Mouse (Mus musculus) heart, embryonic 12.5 days (tissue): ENCODE measurements around the gene Ptdss2. TPM values are rescaled to one million over a fixed set of nuclear protein-coding genes. Genes with fewer than 3 reads are reported as not detected.

Source experiments
- ATAC-seq: fragments of 200-750 bp; cut with Nextera tagmentation; 2 replicates; pipeline ENCODE4 v1.8.0; 2017; ENCODE audit warnings: moderate TSS enrichment, moderate library complexity; ENCODE audit not compliant: insufficient number of reproducible peaks, low FRiP score
- H3K27ac ChIP-seq: fragments of 300-500 bp; sonication (generic); 2 replicates; pipeline ENCODE4 v1.5.1; 2016; ENCODE audit warnings: mild to moderate bottlenecking, moderate library complexity; ENCODE audit not compliant: poor library complexity, severe bottlenecking
- H3K27me3 ChIP-seq: fragments of 300-500 bp; sonication (generic); replicated peaks from 2 replicates; pipeline ENCODE4 v1.6.1; 2016; ENCODE audit warnings: mild to moderate bottlenecking, moderate library complexity
- H3K36me3 ChIP-seq: fragments of 300-500 bp; sonication (generic); 2 replicates; pipeline ENCODE4 v1.6.1; 2016; ENCODE audit warnings: mild to moderate bottlenecking, moderate library complexity
- H3K4me1 ChIP-seq: fragments of 300-500 bp; sonication (generic); replicated peaks from 2 replicates; pipeline ENCODE4 v1.6.1; 2016; ENCODE audit warnings: mild to moderate bottlenecking
- H3K4me2 ChIP-seq: fragments of 300-500 bp; sonication (generic); 2 replicates; pipeline ENCODE4 v1.6.1; 2016; ENCODE audit warnings: mild to moderate bottlenecking, moderate library complexity
- H3K4me3 ChIP-seq: fragments of 300-500 bp; sonication (generic); 2 replicates; pipeline ENCODE4 v1.5.1; 2016; ENCODE audit warnings: mild to moderate bottlenecking
- H3K9ac ChIP-seq: fragments of 300-500 bp; sonication (generic); 2 replicates; pipeline ENCODE4 v1.6.1; 2016; ENCODE audit warnings: mild to moderate bottlenecking, moderate library complexity
- H3K9me3 ChIP-seq: fragments of 300-500 bp; sonication (generic); replicated peaks from 2 replicates; pipeline ENCODE4 v1.6.1; 2016; ENCODE audit warnings: mild to moderate bottlenecking, moderate library complexity
- WGBS: fragments of 180-500 bp; shearing (Covaris S2); methylation state at CpG from one replicate; pipeline ENCODE4 v1.1.7; 2016; 5-methylcytosine and 5-hydroxymethylcytosine counted together
- polyA plus RNA-seq: library from polyadenylated mRNA; unstranded; fragments of >200 nt; fragmentation: Nextera tagmentation; extraction: Ambion mirVana; gene quantifications from 2 replicates; pipeline ENCODE4 v1.2.1, GENCODE M21; 2016

The Ptdss2 gene
- 58.0 and 65.9 TPM in 2 replicates for polyA plus RNA-seq

DNA sequence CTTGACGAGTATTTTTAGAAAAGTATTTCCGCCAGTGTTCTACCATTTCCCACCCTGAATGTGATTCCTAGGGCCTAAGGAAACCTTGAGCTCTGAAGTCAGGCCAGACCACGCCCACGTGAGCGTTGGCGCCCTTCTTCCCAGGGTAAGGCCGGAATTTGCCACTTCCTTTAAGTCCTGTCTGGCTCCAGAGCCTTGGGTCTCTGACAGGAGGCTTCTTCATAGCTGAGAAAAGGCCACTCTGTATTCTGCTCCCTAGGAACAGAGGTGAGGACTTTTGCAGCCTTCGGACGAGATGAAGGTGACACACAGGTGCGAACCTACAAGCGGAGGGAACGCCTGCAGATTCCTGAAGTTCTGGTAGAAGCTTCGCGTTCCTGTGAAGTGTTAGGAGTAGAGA lies at the start of gene Ptdss2:
Gene Ptdss2, plus strand, starts transcription at position 138 of the 400 bp plus-strand sequence.
- no peak for ATAC-seq
- no peaks in the 10 kb centered on the region for H3K9me3 ChIP-seq
- 34% methylated on average over 14 of the region's 14 CpGs for WGBS
- H3K4me2 ChIP-seq, result peak within 1 kb of the TSS; percentile 90
- H3K36me3 ChIP-seq, result no peaks in the 10 kb centered on the region
- H3K4me1 ChIP-seq, result peaks cover 10% of the 10 kb centered on the region
- H3K4me3 ChIP-seq, result peak within 1 kb of the TSS; percentile 58
- H3K9ac ChIP-seq, result peak within 1 kb of the TSS; percentile 80
- H3K27me3 ChIP-seq, result peaks cover 10% of the 10 kb centered on the region
- H3K27ac ChIP-seq, result peak within 1 kb of the TSS; percentile 80

DNA sequence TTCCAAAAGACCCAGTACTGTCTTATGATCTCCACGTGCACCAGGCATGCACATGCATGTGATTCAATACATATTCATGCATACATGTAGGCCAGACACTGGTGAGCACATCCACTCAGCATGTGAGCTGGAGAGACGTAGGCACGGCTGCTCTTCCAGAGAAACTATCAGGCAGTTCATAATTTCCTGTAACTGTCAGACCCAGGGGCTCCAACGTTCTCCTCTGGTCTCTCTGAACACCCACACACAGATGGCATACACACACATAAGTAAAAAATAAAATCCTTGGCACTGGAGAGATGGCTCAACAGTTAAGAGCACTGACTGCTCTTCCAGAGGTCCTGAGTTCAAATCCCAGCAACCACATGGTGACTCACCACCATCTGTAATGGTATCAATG lies 48.4 kb upstream of the Ptdss2 start:
- Histone ChIP-seq H3K4me3 (no peak overlapping the region), H3K27me3 (peaks cover 86% of the 10 kb centered on the region), H3K4me2 (no peak overlapping the region), H3K9me3 (no peaks in the 10 kb centered on the region), H3K9ac (no peak overlapping the region), H3K36me3 (no peaks in the 10 kb centered on the region), H3K27ac (no peak overlapping the region), H3K4me1 (peaks cover 13% of the 10 kb centered on the region)
- ATAC-seq, result no peak
- WGBS, result 75% methylated on average over 4 of the region's 4 CpGs

DNA sequence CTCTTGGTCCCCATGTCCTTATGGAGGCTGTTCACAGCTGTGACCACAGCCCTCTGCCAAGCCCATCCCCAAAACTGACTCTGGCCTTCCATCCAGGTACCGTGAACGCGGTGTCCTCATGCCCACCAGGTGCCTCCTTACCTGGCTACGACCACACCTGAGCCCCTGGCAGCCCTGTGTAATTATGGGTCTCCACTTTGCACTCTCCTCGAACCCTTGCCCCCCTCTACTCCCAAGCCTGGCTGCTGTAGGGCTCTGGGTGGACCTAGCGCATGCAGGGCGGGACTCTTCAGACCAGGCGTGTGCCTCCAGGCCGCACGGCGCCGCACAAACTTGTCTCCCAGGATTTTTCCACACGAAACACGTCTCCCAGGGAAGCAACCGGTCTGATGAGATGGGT lies 44.3 kb upstream of the Ptdss2 start, which contains the start of gene Pkp3:
Gene Pkp3, plus strand, starts transcription at position 378 of the 400 bp plus-strand sequence.
- Histone ChIP-seq H3K4me2 (no peak within 1 kb of the TSS), H3K4me3 (no peak within 1 kb of the TSS), H3K9me3 (0 out of 2 replicates have a peak, but pooled peaks cover under 1% of the 10 kb centered on the region), H3K4me1 (no peaks in the 10 kb centered on the region), H3K27me3 (peaks cover 87% of the 10 kb centered on the region), H3K36me3 (no peaks in the 10 kb centered on the region), H3K27ac (no peak within 1 kb of the TSS), H3K9ac (no peak within 1 kb of the TSS)
- ATAC-seq, result no peak
- WGBS, result 82% methylated on average over 15 of the region's 15 CpGs

DNA sequence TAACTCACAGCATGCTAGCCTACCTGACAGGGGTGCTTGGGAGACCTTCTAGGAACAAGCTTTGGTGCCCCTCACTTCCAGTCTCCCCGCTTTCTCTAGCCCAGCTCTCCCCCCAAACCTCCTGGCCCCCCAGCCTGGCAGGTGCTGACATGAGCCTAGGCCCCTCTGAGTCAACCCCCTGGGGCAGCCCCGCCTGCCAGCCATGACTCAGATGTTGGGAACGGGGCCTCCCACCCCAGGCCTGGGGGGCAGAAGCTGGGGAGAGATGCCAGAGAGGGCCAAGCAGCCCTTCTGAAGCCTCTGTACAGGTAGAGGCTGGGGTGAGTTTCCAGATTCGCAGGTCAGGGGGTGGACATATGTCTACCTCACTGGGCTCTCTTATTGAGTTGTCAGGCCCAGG lies 43.3 kb upstream of the Ptdss2 start:
- 77% methylated on average over 4 of the region's 4 CpGs for WGBS
- Histone ChIP-seq H3K27me3 (peaks cover 86% of the 10 kb centered on the region), H3K9me3 (0 out of 2 replicates have a peak, but pooled peaks cover 3% of the 10 kb centered on the region), H3K9ac (no peak overlapping the region), H3K36me3 (no peaks in the 10 kb centered on the region), H3K4me2 (no peak overlapping the region), H3K27ac (no peak overlapping the region), H3K4me1 (no peaks in the 10 kb centered on the region), H3K4me3 (no peak overlapping the region)
- no peak for ATAC-seq

DNA sequence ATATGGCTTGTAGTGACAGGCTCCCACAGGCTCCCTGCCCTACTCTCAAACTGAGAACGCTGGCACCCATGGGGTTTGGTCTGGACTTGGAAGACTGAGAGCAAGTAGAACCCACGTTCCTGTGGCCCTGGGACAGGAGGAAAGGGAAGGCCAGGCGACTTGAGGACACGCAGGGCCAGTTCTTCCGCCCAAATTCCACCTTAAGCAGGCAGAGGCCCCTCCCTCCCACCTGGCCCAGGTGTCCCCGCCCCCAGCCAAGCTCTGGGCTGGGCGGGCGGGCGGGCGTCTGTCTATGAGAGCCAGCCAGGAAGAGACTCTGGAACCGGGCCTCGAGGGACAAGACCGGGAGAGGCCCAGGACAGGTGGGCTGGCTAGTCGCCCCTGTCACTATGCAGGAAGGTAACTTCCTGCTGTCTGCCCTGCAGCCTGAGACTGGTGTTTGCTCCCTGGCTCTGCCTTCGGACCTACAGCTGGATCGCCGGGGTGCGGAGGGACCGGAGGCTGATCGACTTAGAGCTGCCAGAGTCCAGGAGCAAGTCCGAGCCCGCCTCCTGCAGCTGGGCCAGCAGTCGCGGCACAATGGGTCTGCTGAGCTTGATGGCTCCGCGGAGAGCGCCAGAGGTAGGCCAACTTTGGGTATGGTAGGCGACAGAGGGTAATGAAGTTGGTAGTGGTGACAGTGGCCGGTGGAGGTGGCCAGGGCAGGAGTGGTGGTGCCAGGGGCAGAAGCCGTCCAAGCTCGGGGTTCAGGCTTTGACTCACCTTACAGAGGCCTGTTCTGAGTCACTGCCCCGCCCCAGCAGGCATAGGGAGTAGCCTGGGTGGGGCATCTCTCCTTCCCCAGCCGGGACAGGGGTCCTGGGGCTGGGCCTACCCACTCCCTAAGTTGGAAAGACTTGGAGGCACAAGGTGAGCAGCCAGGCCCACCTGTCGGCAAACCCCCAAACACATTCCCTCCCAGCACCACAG lies 42.4 kb upstream of the Ptdss2 start:
- Histone ChIP-seq H3K4me1 (no peaks in the 10 kb centered on the region), H3K4me2 (no peak overlapping the region), H3K4me3 (no peak overlapping the region), H3K27me3 (peaks cover 79% of the 10 kb centered on the region), H3K36me3 (no peaks in the 10 kb centered on the region), H3K27ac (no peak overlapping the region), H3K9me3 (0 out of 2 replicates have a peak, but pooled peaks cover 3% of the 10 kb centered on the region), H3K9ac (no peak overlapping the region)
- no peak for ATAC-seq
- WGBS, result 22% methylated on average over 34 of the region's 34 CpGs

DNA sequence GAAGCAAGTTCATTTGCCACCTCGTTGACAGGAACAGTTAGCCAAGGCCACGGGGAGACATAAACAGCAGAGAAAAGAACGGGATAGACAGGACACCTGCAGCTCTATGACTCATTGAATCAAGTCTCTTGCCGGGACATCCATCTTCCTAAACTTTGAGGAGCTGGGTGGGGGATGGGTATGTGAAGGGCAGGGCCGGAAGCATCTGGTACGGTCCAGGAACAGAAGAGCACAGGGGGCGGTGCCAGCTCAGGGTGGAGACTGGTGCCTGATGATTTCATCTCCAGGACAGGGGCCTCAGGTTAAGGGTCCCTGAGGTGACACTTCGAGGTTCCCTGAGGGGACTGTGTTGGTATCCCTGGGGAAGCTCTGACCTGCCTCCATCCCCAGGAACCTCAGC lies 34.3 kb upstream of the Ptdss2 start:
- Histone ChIP-seq H3K4me3 (no peak overlapping the region), H3K4me2 (no peak overlapping the region), H3K36me3 (no peaks in the 10 kb centered on the region), H3K9me3 (0 out of 2 replicates have a peak, but pooled peaks cover 2% of the 10 kb centered on the region), H3K27me3 (peaks cover 68% of the 10 kb centered on the region), H3K27ac (no peak overlapping the region), H3K4me1 (peaks cover 10% of the 10 kb centered on the region; the same call in 1 of the 2 replicates), H3K9ac (no peak overlapping the region)
- WGBS, result 29% methylated on average over 8 of the region's 8 CpGs
- peak; percentile 1; the same call in 1 of the 2 replicates for ATAC-seq

DNA sequence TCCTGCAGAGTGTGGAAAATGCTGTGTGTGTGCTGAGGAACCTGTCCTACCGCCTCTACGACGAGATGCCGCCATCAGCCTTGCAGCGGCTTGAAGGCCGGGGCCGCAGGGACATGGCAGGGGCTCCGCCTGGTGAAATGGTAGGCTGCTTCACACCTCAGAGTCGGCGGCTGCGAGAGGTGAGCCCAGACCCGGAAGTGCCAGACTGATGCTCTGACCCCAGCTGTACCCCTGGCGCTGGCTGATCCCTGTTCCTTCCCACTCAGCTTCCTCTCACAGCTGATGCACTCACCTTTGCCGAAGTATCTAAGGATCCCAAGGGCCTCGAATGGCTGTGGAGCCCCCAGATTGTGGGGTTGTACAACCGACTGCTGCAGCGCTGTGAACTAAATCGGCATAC lies 33.7 kb upstream of the Ptdss2 start:
- peak overlapping the region; percentile 19; the same call in 1 of the 2 replicates for H3K4me3 ChIP-seq
- H3K9me3 ChIP-seq, result no peaks in the 10 kb centered on the region
- H3K27ac ChIP-seq, result no peak overlapping the region
- 0 out of 2 replicates have a peak overlapping the region, but pooled peaks have one; percentile 24 for H3K9ac ChIP-seq
- ATAC-seq, result no peak
- H3K27me3 ChIP-seq, result peaks cover 64% of the 10 kb centered on the region
- 6% methylated on average over 18 of the region's 18 CpGs for WGBS
- H3K4me1 ChIP-seq, result peaks cover 10% of the 10 kb centered on the region; the same call in 1 of the 2 replicates
- H3K4me2 ChIP-seq, result peak overlapping the region; percentile 51
- H3K36me3 ChIP-seq, result no peaks in the 10 kb centered on the region

DNA sequence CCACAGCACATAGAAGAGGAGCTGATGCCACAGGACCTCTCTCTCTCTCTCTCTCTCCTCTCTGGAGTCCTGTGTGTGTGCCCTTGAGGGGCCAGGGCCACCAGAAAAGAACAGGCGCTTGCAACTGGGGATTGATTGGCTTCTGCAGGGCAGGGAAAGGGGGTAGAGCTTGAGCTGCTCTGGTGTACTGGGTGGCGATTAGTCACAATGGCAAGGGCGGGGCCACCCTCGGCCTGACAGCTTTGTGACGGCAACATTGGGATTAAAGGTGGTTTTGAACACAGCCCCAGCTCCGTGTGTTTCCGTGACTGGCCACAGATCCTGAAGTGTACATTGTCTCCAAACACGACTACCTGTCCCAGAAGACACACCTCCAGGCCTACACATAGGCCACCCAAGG lies 32.0 kb upstream of the Ptdss2 start:
- Histone ChIP-seq H3K27me3 (peaks cover 69% of the 10 kb centered on the region), H3K4me1 (peaks cover 10% of the 10 kb centered on the region; the same call in 1 of the 2 replicates), H3K27ac (no peak overlapping the region), H3K4me2 (no peak overlapping the region), H3K4me3 (no peak overlapping the region), H3K36me3 (no peaks in the 10 kb centered on the region), H3K9me3 (no peaks in the 10 kb centered on the region), H3K9ac (no peak overlapping the region)
- 66% methylated on average over 8 of the region's 8 CpGs for WGBS
- ATAC-seq, result no peak

DNA sequence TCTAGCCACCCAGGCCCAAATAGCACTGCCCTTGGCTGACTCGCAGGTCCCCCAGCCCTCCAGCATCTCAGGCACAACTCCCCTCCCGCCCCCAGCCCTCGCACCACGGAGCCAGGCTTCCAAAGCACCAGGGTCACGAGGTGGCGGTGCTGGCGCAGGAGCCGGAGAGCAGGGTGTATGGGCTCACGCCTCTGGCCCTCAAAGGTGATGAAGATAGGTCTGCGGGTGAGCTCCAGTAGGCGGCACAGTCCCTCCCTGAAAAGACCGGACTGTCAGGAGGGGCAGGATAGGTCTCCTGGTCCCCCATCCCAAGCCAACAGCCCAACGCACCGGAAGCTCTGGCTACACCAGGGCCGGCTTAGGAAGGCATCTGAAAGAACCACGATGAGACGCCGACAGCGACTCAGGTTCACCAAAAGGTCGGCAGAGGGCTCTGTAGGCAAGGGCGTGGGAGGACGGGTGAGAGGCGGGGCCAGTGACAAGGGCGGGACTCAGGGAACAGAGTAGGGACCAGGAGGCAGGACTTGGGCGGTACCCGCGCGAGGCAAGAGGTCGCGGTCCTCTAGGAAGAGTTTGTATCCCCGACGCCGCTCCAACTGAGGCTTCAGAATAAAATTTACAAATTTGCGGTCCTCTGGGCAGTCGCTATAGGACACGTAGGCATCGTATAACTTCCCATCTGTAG lies 30.0 kb upstream of the Ptdss2 start:
- H3K27me3 ChIP-seq, result peaks cover 64% of the 10 kb centered on the region
- H3K4me2 ChIP-seq, result peak overlapping the region; percentile 61
- H3K4me1 ChIP-seq, result peaks cover 15% of the 10 kb centered on the region; the same call in 1 of the 2 replicates
- H3K36me3 ChIP-seq, result no peaks in the 10 kb centered on the region
- peak; percentile 85 for ATAC-seq
- no peak overlapping the region for H3K27ac ChIP-seq
- peak overlapping the region; percentile 20; the same call in 1 of the 2 replicates for H3K4me3 ChIP-seq
- no peak overlapping the region; the same call in 1 of the 2 replicates for H3K9ac ChIP-seq
- H3K9me3 ChIP-seq, result no peaks in the 10 kb centered on the region
- 5% methylated on average over 37 of the region's 37 CpGs for WGBS

DNA sequence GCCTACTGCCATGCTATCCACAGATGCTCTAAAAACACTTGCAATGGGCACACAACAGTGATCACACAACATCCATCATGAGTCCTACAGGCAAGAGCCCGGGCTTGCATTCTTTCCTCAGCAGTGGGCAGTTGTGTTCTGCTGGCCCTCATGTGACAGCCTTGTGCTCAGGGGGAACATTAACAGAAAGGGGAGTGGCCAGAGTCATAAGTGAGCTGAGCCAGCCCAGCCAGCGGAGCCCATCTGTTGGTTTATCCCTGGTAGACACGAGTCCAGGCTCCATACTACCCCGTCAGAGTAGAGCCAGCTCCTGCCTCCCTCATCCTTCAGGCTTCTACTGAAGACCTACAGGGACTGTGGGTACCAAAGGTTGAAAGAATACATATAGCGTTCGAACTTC lies 28.2 kb upstream of the Ptdss2 start:
- H3K4me1 ChIP-seq, result peaks cover 9% of the 10 kb centered on the region; the same call in 1 of the 2 replicates
- H3K27ac ChIP-seq, result no peak overlapping the region
- H3K27me3 ChIP-seq, result peaks cover 63% of the 10 kb centered on the region
- no peak for ATAC-seq
- no peaks in the 10 kb centered on the region for H3K36me3 ChIP-seq
- H3K4me3 ChIP-seq, result no peak overlapping the region
- WGBS, result 85% methylated on average over 6 of the region's 6 CpGs
- no peaks in the 10 kb centered on the region for H3K9me3 ChIP-seq
- H3K4me2 ChIP-seq, result no peak overlapping the region
- H3K9ac ChIP-seq, result no peak overlapping the region
